Mouse (Mus musculus): ENCODE measurements around the gene Acvr1b. TPM values are rescaled to one million over a fixed set of nuclear protein-coding genes. Genes with fewer than 3 reads are reported as not detected.

Acvr1b gene
- polyA plus RNA-seq, 1 experiment: 5.3 TPM

- H3K4me3 ChIP-seq: no peak overlapping the region
- H3K79me2 ChIP-seq (ENCODE audit: control insufficient read depth, insufficient read depth): no peaks in the 10 kb centered on the region
- H3K4me2 ChIP-seq (ENCODE audit: low read depth): peak overlapping the region; percentile 59
- peak; percentile 15 for TF ChIP-seq TCF3 (IDR thresholded peaks at IDR 0.05; ENCODE audit: insufficient read length, low read depth)
- no peak for TF ChIP-seq MAX (IDR thresholded peaks at IDR 0.05; ENCODE audit: low read depth)
- TF ChIP-seq SRF (IDR thresholded peaks at IDR 0.05; ENCODE audit: control insufficient read depth, insufficient read length, low read depth): peak; percentile 72
- no peak for TF ChIP-seq REST (IDR thresholded peaks at IDR 0.05; ENCODE audit: insufficient read depth, insufficient read length)
- peak; percentile 36 for TF ChIP-seq POLR2AphosphoS2 (IDR thresholded peaks at IDR 0.05; ENCODE audit: insufficient read length, low read depth)
- TF ChIP-seq USF1 (IDR thresholded peaks at IDR 0.05; ENCODE audit: low read depth): no peak
- TF ChIP-seq POLR2A (IDR thresholded peaks at IDR 0.05; ENCODE audit: insufficient read length, low read depth): peak; percentile 66
- no peak for TF ChIP-seq TCF12 (IDR thresholded peaks at IDR 0.05; ENCODE audit: insufficient read depth, poor library complexity, severe bottlenecking)
- no peak for TF ChIP-seq CEBPB (IDR thresholded peaks at IDR 0.05; ENCODE audit: insufficient read depth, poor library complexity, severe bottlenecking)
- peak in 2 of 3 experiments; percentile 87 to 92 for TF ChIP-seq MYOD1 (IDR thresholded peaks at IDR 0.05; ENCODE audit: control insufficient read depth in 1 of 3, insufficient read length in 2 of 3, low read depth in 2 of 3)
- TF ChIP-seq MYOG (IDR thresholded peaks at IDR 0.05; ENCODE audit: control insufficient read depth in 1 of 3, insufficient read depth in 1 of 3, insufficient read length in 2 of 3, low read depth in 2 of 3): peak; percentile 61 to 95 (median 95)
- no peak for TF ChIP-seq E2F4 (IDR thresholded peaks at IDR 0.05; ENCODE audit: insufficient read depth)
- H3ac ChIP-seq (ENCODE audit: control insufficient read depth, insufficient read length): no peak overlapping the region
- no peaks in the 10 kb centered on the region for H3K36me3 ChIP-seq (ENCODE audit: control insufficient read depth, insufficient read depth)
- peaks cover 4% of the 10 kb centered on the region for H3K27me3 ChIP-seq (ENCODE audit: control insufficient read depth, insufficient read depth, insufficient read length)
Measured at GRCm38 (mm10) chr15:101145424-101146099, 28.3 kb upstream of the Acvr1b start.

- Histone ChIP-seq H3K27me3 (ENCODE audit: control insufficient read depth, insufficient read depth, insufficient read length) (peaks cover 4% of the 10 kb centered on the region), H3ac (ENCODE audit: control insufficient read depth, insufficient read length) (no peak overlapping the region), H3K79me2 (ENCODE audit: control insufficient read depth, insufficient read depth) (no peaks in the 10 kb centered on the region), H3K4me2 (ENCODE audit: low read depth) (peak overlapping the region; percentile 59), H3K36me3 (ENCODE audit: control insufficient read depth, insufficient read depth) (no peaks in the 10 kb centered on the region), H3K4me3 (no peak overlapping the region)
- no peak for TF ChIP-seq SRF (IDR thresholded peaks at IDR 0.05; ENCODE audit: control insufficient read depth, insufficient read length, low read depth)
- TF ChIP-seq MYOG (IDR thresholded peaks at IDR 0.05; ENCODE audit: control insufficient read depth in 1 of 3, insufficient read depth in 1 of 3, insufficient read length in 2 of 3, low read depth in 2 of 3): no peak
- no peak for TF ChIP-seq REST (IDR thresholded peaks at IDR 0.05; ENCODE audit: insufficient read depth, insufficient read length)
- TF ChIP-seq POLR2A (IDR thresholded peaks at IDR 0.05; ENCODE audit: insufficient read length, low read depth): no peak
- TF ChIP-seq E2F4 (IDR thresholded peaks at IDR 0.05; ENCODE audit: insufficient read depth): no peak
- no peak for TF ChIP-seq POLR2AphosphoS2 (IDR thresholded peaks at IDR 0.05; ENCODE audit: insufficient read length, low read depth)
- TF ChIP-seq TCF3 (IDR thresholded peaks at IDR 0.05; ENCODE audit: insufficient read length, low read depth): no peak
- no peak for TF ChIP-seq USF1 (IDR thresholded peaks at IDR 0.05; ENCODE audit: low read depth)
Measured at GRCm38 (mm10) chr15:101146100-101146965, 27.5 kb upstream of the Acvr1b start.

GRCm38 (mm10) chr15:101147115-101147909 lies 26.6 kb upstream of the Acvr1b start:
- Histone ChIP-seq H3K36me3 (ENCODE audit: control insufficient read depth, insufficient read depth) (no peaks in the 10 kb centered on the region), H3K27me3 (ENCODE audit: control insufficient read depth, insufficient read depth, insufficient read length) (peaks cover 4% of the 10 kb centered on the region), H3K79me2 (ENCODE audit: control insufficient read depth, insufficient read depth) (no peaks in the 10 kb centered on the region), H3ac (ENCODE audit: control insufficient read depth, insufficient read length) (no peak overlapping the region), H3K4me2 (ENCODE audit: low read depth) (no peak overlapping the region), H3K4me3 (no peak overlapping the region)
- TF ChIP-seq MYOG (IDR thresholded peaks at IDR 0.05; ENCODE audit: control insufficient read depth in 1 of 3, insufficient read depth in 1 of 3, insufficient read length in 2 of 3, low read depth in 2 of 3) (no peak), TCF12 (IDR thresholded peaks at IDR 0.05; ENCODE audit: insufficient read depth, poor library complexity, severe bottlenecking) (no peak), REST (IDR thresholded peaks at IDR 0.05; ENCODE audit: insufficient read depth, insufficient read length) (no peak), E2F4 (IDR thresholded peaks at IDR 0.05; ENCODE audit: insufficient read depth) (no peak), USF1 (IDR thresholded peaks at IDR 0.05; ENCODE audit: low read depth) (no peak), POLR2A (IDR thresholded peaks at IDR 0.05; ENCODE audit: insufficient read length, low read depth) (no peak), POLR2AphosphoS2 (IDR thresholded peaks at IDR 0.05; ENCODE audit: insufficient read length, low read depth) (no peak)

- no peak overlapping the region for H3K4me2 ChIP-seq (ENCODE audit: low read depth)
- peaks cover 4% of the 10 kb centered on the region for H3K27me3 ChIP-seq (ENCODE audit: control insufficient read depth, insufficient read depth, insufficient read length)
- no peak for TF ChIP-seq USF1 (IDR thresholded peaks at IDR 0.05; ENCODE audit: low read depth)
- no peak for TF ChIP-seq E2F4 (IDR thresholded peaks at IDR 0.05; ENCODE audit: insufficient read depth)
- no peak for TF ChIP-seq TCF12 (IDR thresholded peaks at IDR 0.05; ENCODE audit: insufficient read depth, poor library complexity, severe bottlenecking)
- no peak for TF ChIP-seq MYOD1 (IDR thresholded peaks at IDR 0.05; ENCODE audit: control insufficient read depth in 1 of 3, insufficient read length in 2 of 3, low read depth in 2 of 3)
- no peak for TF ChIP-seq TCF3 (IDR thresholded peaks at IDR 0.05; ENCODE audit: insufficient read length, low read depth)
- no peak for TF ChIP-seq POLR2AphosphoS2 (IDR thresholded peaks at IDR 0.05; ENCODE audit: insufficient read length, low read depth)
- no peak for TF ChIP-seq SRF (IDR thresholded peaks at IDR 0.05; ENCODE audit: control insufficient read depth, insufficient read length, low read depth)
- no peaks in the 10 kb centered on the region for H3K79me2 ChIP-seq (ENCODE audit: control insufficient read depth, insufficient read depth)
- H3K4me3 ChIP-seq: no peak overlapping the region
- H3K36me3 ChIP-seq (ENCODE audit: control insufficient read depth, insufficient read depth): no peaks in the 10 kb centered on the region
- H3ac ChIP-seq (ENCODE audit: control insufficient read depth, insufficient read length): no peak overlapping the region
Measured at GRCm38 (mm10) chr15:101147910-101148273, 26.0 kb upstream of the Acvr1b start.

Data from myocyte (in vitro differentiated cells).